Mouse (Mus musculus) midbrain, postnatal 0 days (tissue): Measurements from ENCODE around the gene Hsd17b14. TPM values are rescaled to one million over a fixed set of nuclear protein-coding genes. Genes with fewer than 3 reads are reported as not detected.

Experiments used
- ATAC-seq: fragments of 200-750 bp; cut with Nextera tagmentation; 2 replicates; pipeline ENCODE4 v1.8.0; 2017; ENCODE audit warnings: moderate number of reproducible peaks, mild to moderate bottlenecking, moderate TSS enrichment, moderate library complexity; ENCODE audit not compliant: low FRiP score
- DNase-seq: peaks from one replicate; pipeline ENCODE4 v3.0.0-alpha.2; 2015; ENCODE audit warnings: low spot score
- H3K27ac ChIP-seq: fragments of 300-500 bp; sonication (generic); 2 replicates; pipeline ENCODE4 v1.5.1; 2014; ENCODE audit warnings: low read depth, mild to moderate bottlenecking, low read length, mixed read lengths
- H3K27me3 ChIP-seq: fragments of 300-500 bp; sonication (generic); 2 replicates; pipeline ENCODE4 v1.6.1; 2014; ENCODE audit warnings: low read length, control low read depth, mixed read lengths; ENCODE audit not compliant: insufficient read depth
- H3K36me3 ChIP-seq: fragments of 300-500 bp; sonication (generic); 2 replicates; pipeline ENCODE4 v1.6.1; 2014; ENCODE audit warnings: low read length, control low read depth, mixed read lengths; ENCODE audit not compliant: insufficient read depth
- H3K4me1 ChIP-seq: fragments of 300-500 bp; sonication (generic); 2 replicates; pipeline ENCODE4 v1.6.1; 2014; ENCODE audit warnings: mild to moderate bottlenecking, control low read depth, antibody characterized with exemption, low read length, mixed read lengths; ENCODE audit not compliant: insufficient read depth
- H3K4me2 ChIP-seq: fragments of 300-500 bp; sonication (generic); 2 replicates; pipeline ENCODE4 v1.6.1; 2014; ENCODE audit warnings: low read depth, mild to moderate bottlenecking, low read length, mixed read lengths; ENCODE audit not compliant: poor library complexity, severe bottlenecking
- H3K4me3 ChIP-seq: fragments of 300-500 bp; sonication (generic); 2 replicates; pipeline ENCODE4 v1.5.1; 2014; ENCODE audit warnings: low read depth, mild to moderate bottlenecking, low read length, moderate library complexity
- H3K9ac ChIP-seq: fragments of 300-500 bp; sonication (generic); replicated peaks from 2 replicates; pipeline ENCODE4 v1.6.1; 2014; ENCODE audit warnings: mild to moderate bottlenecking, low read length, moderate library complexity, mixed read lengths; ENCODE audit not compliant: poor library complexity, severe bottlenecking
- H3K9me3 ChIP-seq: fragments of 300-500 bp; sonication (generic); 2 replicates; pipeline ENCODE4 v1.6.1; 2016; ENCODE audit warnings: low read length, control low read depth
- CTCF ChIP-seq: IDR thresholded peaks from 2 replicates; pipeline ENCODE4 v1.5.1; 2016; ENCODE audit warnings: antibody characterized with exemption, mild to moderate bottlenecking
- WGBS: fragments of 180-500 bp; shearing (Covaris S2); extraction: QIAGEN DNeasy Blood & Tissue Kit; methylation state at CpG from one replicate; pipeline ENCODE4 v1.1.7; 2014; 5-methylcytosine and 5-hydroxymethylcytosine counted together
- polyA plus RNA-seq: library from polyadenylated mRNA; unstranded; fragments of >200 nt; fragmentation: Nextera tagmentation; extraction: Ambion mirVana; gene quantifications from 2 replicates; pipeline ENCODE4 v1.2.1, GENCODE M21; 2015
- total RNA-seq: library from RNA; depleted of rRNA; stranded (reverse); fragments of >200 nt; gene quantifications from 2 replicates; pipeline ENCODE4 v1.2.3, GENCODE M21; 2014

Hsd17b14 gene
- total and polyA plus RNA-seq, 2 experiments from 2014 or later = 0.15 TPM; not detected in 1

DNA sequence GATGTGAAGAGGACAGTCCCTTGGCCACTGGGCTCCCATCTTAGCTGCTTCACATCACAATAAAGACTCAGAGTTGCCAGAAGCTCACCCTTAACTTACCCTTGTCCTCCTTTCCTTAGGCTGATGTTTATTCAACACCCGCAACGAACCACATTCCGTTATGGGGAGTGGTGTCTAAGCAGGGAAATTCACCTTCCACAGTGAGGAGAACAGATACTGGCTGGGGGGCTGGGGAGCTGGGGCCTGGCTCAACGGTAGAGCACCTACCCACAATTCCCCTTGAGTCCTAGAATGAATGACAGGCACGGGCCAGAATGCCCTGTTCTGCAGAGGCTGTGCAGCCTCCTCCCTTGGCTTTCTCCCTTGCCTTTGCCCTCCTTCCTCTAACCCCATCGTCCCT lies 4.2 kb downstream of the Hsd17b14 start:
- 55% methylated on average over 6 of the region's 6 CpGs for WGBS
- no peak for ATAC-seq
- DNase-seq = no peak
- no peak overlapping the region for H3K4me3 ChIP-seq
- no peak overlapping the region for H3K9ac ChIP-seq
- H3K36me3 ChIP-seq = no peaks in the 10 kb centered on the region
- no peak overlapping the region for H3K4me2 ChIP-seq
- H3K27me3 ChIP-seq = no peaks in the 10 kb centered on the region
- H3K4me1 ChIP-seq = no peaks in the 10 kb centered on the region
- H3K27ac ChIP-seq = no peak overlapping the region
- no peaks in the 10 kb centered on the region for H3K9me3 ChIP-seq
- no peak for TF ChIP-seq CTCF

DNA sequence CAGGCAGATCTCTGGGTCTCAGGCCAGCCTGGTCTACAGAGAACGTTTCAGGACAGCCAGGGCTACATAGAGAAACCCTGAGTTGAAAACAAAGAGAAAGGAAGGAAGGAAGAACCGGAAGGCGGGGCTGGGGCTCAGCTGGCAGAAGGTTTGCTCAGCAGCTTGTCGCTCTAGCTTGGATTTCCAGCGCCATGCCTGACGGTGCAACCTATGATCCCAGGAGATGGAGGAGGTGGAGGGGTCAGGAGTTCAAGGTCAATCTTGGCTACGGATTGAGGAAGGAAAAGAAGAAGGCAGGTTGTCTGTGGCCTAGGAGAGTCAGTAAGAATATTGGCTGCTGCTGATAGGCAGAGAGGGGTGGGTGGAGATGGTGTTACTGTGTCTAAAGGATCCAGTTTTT lies 5.5 kb downstream of the Hsd17b14 start:
- no peaks in the 10 kb centered on the region for H3K9me3 ChIP-seq
- ATAC-seq = no peak
- TF ChIP-seq CTCF = no peak
- H3K9ac ChIP-seq = no peak overlapping the region
- DNase-seq = no peak
- H3K36me3 ChIP-seq = no peaks in the 10 kb centered on the region
- no peak overlapping the region for H3K4me2 ChIP-seq
- no peak overlapping the region for H3K27ac ChIP-seq
- H3K4me3 ChIP-seq = no peak overlapping the region
- no peaks in the 10 kb centered on the region for H3K4me1 ChIP-seq
- no peaks in the 10 kb centered on the region for H3K27me3 ChIP-seq
- WGBS = 84% methylated on average over 7 of the region's 7 CpGs

DNA sequence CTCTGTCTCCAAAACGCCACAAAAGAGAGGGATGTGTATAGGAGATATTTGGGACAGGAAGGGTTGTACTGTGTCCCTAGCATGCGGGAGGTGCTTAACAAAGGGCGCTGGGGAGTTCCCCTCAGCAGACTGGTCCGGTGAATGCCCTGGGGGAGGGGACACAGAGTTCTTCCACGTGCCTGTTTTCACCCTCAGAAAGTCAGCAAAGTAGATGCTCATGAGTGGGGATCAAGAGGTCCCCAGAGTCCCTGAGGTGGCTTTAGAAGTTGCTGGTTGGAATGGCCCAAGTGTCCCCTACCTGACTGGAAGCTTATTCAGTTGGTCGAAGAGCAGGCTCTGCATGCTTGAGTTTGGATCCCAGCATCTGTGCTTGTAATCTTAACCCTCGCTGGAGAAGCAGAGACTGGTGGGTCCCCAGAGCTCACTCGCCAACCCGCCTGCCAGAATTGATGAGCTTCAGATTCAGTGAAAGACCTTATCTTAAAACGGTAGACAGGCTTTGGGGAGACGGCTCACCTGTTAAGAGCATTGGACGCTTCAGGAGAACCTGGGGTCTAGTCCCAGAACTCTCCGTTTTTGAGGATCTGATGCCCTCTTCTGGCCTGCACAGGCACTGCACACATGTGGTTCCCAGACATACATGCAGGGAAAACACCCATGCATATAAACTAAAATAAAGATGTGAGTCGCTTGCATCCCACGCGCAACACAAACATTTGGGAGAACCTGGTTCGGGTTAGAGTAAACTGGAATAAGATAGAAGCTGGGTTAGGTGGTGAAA lies 6.3 kb downstream of the Hsd17b14 start:
- Histone ChIP-seq H3K9ac (no peak overlapping the region; the same call in 1 of the 2 replicates), H3K9me3 (no peaks in the 10 kb centered on the region), H3K36me3 (no peaks in the 10 kb centered on the region), H3K27me3 (no peaks in the 10 kb centered on the region), H3K4me1 (no peaks in the 10 kb centered on the region), H3K4me3 (no peak overlapping the region), H3K4me2 (peak overlapping the region; percentile 34), H3K27ac (no peak overlapping the region)
- peak; percentile 97 for TF ChIP-seq CTCF
- 26% methylated on average over 17 of the region's 17 CpGs for WGBS
- ATAC-seq (peak; percentile 42; the same call in 1 of the 2 replicates), DNase-seq (peak; percentile 77)

DNA sequence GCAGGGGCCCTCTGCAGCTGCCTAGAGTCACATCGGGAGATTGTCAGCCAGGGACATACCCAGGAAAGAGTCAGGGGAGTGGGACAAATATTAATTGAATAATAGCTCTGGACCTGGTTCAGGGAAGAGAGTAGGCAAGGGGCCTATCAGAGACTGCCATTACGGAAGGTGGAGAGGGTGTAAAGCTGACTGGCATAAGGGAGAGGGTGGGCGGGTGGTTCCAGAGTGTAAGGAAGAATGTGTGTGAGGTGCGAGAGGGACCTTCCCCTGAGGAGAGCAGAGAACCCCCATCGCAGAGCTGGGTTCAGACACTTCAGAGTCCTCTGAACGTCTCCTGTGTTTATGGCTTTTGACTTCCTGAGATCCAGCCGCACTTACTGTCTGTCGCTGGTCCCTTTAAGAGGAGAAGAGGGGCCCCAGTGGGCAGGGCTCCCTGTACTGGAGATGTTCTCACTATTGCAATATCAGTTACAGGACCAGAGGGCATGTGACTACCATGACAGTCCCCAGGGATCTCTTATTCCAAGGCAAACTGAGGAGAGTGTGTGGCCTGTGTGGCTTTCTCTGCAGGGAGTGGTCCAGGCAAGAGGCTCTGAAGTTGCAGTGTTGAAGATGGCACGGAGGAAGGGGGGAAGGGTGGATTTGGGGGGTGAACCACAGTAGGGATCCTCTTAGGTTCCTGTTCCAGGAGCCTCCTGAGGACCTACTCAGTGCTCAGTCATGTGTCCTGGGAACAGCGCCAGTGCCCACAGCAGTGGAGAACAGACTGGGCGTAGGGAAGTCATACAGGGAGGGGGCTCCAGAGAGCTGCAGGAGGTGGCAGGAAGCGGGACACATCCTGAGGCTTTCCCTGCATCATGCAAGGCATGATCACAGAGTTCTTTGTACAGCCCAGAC lies 7.2 kb downstream of the Hsd17b14 start:
- no peak for ATAC-seq

DNA sequence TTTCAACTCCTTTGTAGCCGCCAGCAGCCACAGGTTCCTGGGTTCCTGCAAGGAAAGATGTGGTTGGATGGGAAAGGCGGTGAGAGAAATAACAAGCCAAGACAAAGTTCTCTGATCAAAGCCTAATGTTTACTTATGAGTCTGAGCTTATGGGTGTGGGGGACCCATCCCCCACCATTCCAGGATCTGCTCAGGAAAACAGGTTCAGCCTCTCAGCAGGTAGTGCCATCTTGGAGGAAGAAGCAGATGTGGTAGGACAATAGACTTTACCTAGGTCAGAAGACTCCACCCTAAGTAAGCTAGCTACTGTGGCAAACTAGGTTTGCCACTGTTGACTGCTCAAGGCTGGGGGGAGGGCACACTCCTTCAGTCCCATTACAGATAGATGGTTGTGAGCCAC lies 10.1 kb downstream of the Hsd17b14 start:
- H3K27me3 ChIP-seq = no peaks in the 10 kb centered on the region
- 82% methylated on average over 2 of the region's 2 CpGs for WGBS

More for the DNA sequence above, 7.2 kb downstream of the Hsd17b14 start:
- DNase-seq = no peak
- 0 out of 2 replicates have a peak overlapping the region, but pooled peaks have one; percentile 9 for H3K4me2 ChIP-seq
- TF ChIP-seq CTCF = no peak
- H3K36me3 ChIP-seq = no peaks in the 10 kb centered on the region
- no peak overlapping the region for H3K4me3 ChIP-seq
- no peak overlapping the region; the same call in 1 of the 2 replicates for H3K9ac ChIP-seq
- no peaks in the 10 kb centered on the region for H3K4me1 ChIP-seq
- H3K27me3 ChIP-seq = no peaks in the 10 kb centered on the region
- no peaks in the 10 kb centered on the region for H3K9me3 ChIP-seq
- H3K27ac ChIP-seq = no peak overlapping the region
- 64% methylated on average over 12 of the region's 12 CpGs for WGBS

More for the DNA sequence above, 10.1 kb downstream of the Hsd17b14 start:
- no peak overlapping the region for H3K9ac ChIP-seq
- H3K27ac ChIP-seq = no peak overlapping the region
- H3K4me1 ChIP-seq = peaks cover 3% of the 10 kb centered on the region; the same call in 1 of the 2 replicates
- no peak for TF ChIP-seq CTCF
- H3K4me3 ChIP-seq = no peak overlapping the region
- H3K9me3 ChIP-seq = no peaks in the 10 kb centered on the region
- no peak for DNase-seq
- no peaks in the 10 kb centered on the region for H3K36me3 ChIP-seq
- H3K4me2 ChIP-seq = no peak overlapping the region
- no peak for ATAC-seq
